Mouse (Mus musculus) liver, embryonic 14.5 days (tissue): ENCODE measurements around the gene Col4a1.

Source experiments
- CTCF ChIP-seq: IDR thresholded peaks from 2 replicates; pipeline ENCODE4 v1.5.1; 2016; ENCODE audit warnings: antibody characterized with exemption, low read depth, control low read depth
- EP300 ChIP-seq: IDR thresholded peaks from 2 replicates; pipeline ENCODE4 v1.6.1; 2016; ENCODE audit warnings: antibody characterized with exemption, low read depth

DNA sequence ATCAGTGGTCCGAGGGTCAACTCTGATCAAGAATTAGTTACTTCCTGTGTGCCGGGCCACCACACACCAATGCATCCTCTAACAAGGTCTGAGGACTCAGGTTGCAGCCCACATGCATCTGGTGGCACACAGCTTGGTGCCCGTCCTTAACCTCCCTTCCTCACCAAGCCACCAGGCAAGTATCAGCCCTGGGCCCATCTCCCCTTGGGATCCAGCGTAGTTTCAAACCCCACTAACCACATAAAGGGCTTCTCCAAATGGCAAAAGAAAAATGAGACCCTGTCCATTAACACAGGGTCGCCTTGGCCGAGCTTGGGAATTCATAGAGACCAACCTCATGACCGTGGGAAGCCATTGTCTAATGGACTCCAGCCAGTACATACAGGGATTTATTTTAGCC is 56.2 kb downstream of the Col4a1 start:
- TF ChIP-seq EP300 (no peak), CTCF (no peak)
